Comparison of ENCODE assay signal across 8 mouse cellular contexts in the genomic region with DNA sequence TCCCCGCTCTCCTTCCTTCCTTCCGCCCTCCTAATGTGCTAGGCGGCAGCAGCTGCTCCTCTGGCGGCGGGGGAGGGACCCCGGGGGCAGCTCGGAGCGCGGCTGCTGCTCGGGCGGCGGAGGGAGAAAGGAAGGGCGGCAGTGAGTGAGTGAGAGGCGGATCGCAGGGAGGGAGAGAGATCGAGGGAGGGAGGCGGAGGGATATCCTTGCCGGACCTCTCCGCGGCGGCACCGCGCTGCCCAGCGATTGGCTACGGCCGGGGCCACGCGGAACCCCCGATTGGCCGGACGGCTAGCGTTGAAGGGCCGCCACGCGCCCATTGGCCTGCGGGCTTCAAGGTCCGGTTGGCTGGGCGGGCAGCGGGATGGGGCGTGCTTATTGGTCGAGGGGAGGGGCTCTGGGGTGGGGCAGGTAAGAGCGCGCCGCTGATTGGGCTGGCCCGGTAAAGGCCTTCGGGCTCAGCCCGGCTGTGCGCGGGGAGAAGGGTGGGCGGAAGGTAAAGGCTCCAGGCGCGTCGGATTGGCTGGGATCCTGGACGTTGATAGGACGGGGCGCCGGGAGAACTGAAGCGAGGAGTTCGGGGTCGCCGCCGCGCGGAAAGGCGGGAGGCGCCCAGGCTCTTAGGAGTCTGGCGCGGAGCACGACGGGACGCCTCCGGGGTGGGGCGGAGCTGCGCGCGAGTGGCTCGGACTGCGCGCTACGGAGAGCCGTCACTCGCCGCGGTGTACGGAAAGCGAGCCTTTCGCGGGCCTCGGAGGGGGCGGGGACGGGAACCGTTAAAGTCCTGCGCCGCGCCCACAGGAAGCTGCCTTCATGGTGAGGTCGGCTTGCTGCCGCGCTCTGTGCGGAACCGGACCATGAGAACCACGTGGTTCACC. TPM values are rescaled to one million over a fixed set of nuclear protein-coding genes. Genes with fewer than 3 reads are reported as not detected.
DNase-seq lines count a peak whose midpoint lies in the region; ATAC-seq lines count a peak whose summit lies in the region.

A gene (minus strand): TSS at position 118 of the 879 bp plus-strand sequence.

- peak; percentile 98 for DNase-seq in adipocyte (ENCODE audit: low spot score)
- peak; percentile 98 for DNase-seq in embryo, embryonic 10 days (ENCODE audit: low spot score)
- DNase-seq in gastrocnemius, postnatal 10 days = peak; percentile 97
- DNase-seq in induced T-regulatory cell, adult 2 months (ENCODE audit: low read depth) = peak; percentile 98
- DNase-seq in left cerebral cortex, adult 9 months (ENCODE audit: low spot score in 2 of 2) = peak; percentile 97 to 98
- peak; percentile 98 for DNase-seq in right cerebral cortex, postnatal 14 days
- DNase-seq in urinary bladder, postnatal 36 days (ENCODE audit: low spot score in 2 of 2) = peak; percentile 93 to 99

- ATAC-seq in megakaryocyte progenitor cell, adult 5-6 weeks (replicated peaks; ENCODE audit: poor library complexity) = peak; percentile 71

RNA-seq across cellular contexts. Expression of the gene that starts here (rescaled TPM):
- 10 to 100 TPM; 72.9 to 87.5 TPM for total RNA-seq in gastrocnemius, postnatal 10 days (2021)
- total RNA-seq in megakaryocyte progenitor cell, adult 5-6 weeks (2015) = 156 and 175 TPM in 2 replicates
- 312 and 387 TPM in 2 replicates for total RNA-seq in megakaryocyte progenitor cell, adult 5-6 weeks (2017)

Comparison
In these comparisons a context has a peak if more than half of its experiments do, and no peak if none do; other contexts are left out.
1. Peak in every context shown above with its lines: DNase-seq and ATAC-seq.